Mouse (Mus musculus): Measurements from ENCODE around the gene Olfr110.
"Not testable (repeated sequence)": the region's sequence is repeated elsewhere in the genome, so short reads cannot be mapped to it uniquely, and the experiment has no call there.

Olfr110 gene

DNA sequence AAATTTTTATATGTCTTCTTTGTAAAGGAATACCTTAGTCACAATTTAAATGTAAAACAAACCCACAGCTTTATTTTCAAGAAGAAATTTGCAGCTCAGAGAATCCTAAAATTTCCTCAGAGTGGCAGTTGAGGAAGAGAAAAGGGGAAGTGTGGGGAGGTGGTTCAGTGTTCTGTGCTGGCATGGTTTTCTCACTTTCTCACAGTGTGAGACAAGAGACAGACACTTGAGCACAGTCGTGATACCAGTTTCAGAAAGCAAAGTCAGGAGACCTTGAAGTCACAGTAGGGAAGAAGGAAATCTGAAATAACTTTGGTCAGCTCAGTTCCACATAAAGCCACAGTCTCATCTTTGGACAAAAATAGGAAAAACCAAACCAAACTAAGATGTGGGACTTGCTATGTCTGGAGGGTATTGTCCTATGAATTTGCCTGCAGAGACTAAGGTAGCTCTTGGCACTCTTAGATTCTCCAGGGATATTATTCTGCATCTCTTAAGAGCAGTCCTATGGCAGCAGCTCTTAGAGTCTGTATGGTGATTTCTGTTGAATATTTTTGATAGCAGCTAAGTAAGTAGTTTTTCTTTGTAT, at the start of gene Olfr110:
TSS of gene Olfr110 (plus strand) at position 539 of the 589 bp plus-strand sequence.
- no peak for DNase-seq (ENCODE audit: inconsistent ontology term)

DNA sequence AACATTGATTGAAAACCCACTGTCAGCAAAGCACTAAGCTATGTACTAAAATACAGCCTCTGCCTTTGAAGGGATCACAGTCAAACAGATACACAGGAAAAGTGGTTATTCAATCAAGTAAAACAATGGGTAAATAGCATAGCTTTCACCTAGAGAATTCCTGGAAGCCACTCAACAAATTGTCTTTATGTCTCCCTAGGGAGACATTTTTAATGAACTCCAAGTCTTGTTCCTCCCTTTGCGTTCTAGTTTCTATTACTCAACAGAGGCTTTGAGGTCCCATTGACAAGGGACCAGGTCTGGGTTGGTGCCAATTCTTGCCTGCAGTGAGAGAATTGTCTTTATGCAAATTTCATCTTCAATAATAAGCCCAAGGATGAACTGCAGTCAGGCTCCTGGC, 47.1 kb upstream of the Olfr110 start, which contains the start of gene Olfr108:
TSS of gene Olfr108 (plus strand) at position 301 of the 400 bp plus-strand sequence.
- DNase-seq (ENCODE audit: inconsistent ontology term) = no peak

DNA sequence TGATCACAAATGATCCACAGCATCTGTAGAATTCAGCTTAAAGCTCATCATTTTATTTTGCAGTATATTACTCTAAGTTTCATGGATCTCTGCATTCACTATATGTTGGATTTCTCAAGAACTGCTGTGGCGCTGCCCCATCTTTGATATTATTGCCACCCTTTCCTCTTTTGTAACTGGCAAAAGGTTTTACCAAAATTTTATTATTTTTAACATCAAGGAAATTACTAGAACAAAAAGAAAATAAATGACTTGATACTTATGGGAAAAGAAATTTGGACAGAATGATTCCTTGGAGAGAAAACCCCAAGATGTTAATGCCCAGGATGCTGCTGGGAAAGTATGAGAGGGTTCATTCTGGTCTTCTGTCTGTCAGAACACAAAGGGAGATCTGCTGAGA, 33.7 kb upstream of the Olfr110 start, which contains the start of gene Olfr109:
TSS of gene Olfr109 (plus strand) at position 301 of the 400 bp plus-strand sequence.
- DNase-seq (ENCODE audit: inconsistent ontology term) = no peak

DNA sequence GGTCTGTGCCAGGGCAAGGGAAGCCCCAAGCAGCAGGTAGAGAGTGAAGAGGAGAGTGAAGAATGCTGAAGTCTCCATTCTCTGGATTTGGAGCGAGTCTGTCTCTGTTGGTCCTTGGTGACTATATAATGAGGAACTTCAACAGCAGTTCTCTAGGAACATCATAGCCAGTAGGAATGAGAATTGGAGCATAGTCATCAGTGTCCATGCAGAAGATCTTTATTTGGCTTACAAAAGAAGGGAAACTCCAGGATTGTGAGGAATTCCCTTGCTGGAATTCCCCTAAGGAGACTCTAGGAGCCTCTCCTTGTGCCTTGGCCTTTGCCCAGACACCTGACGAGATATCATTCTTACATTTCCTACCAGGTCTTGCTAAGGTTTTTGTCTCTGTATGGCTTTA, 8.8 kb upstream of the Olfr110 start, which contains the start of gene H2-M2:
TSS of gene H2-M2 (minus strand) at position 101 of the 400 bp plus-strand sequence.
- DNase-seq (ENCODE audit: inconsistent ontology term) = no peak

DNA sequence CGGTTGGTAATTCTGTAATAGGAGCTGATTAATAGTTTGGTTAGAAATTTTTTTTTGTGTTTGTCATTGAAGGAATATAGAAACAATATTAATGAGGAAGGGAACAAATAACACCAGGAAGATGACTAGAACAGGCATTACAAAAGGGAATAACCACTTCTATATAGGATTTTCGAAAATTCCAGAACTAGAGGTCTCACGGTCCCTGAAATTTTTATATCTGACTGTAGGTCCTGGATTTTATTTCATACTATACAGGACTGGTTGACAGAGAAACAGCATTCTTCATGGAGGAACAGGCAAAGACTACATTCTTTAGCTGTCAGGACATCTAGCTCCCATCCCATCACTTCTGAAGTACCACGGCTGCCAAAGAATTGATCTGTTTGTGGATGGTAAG, 15.5 kb downstream of the Olfr110 start, which contains the start of gene Olfr111:
TSS of gene Olfr111 (plus strand) at position 301 of the 400 bp plus-strand sequence.
- DNase-seq (ENCODE audit: inconsistent ontology term) = no peak

DNA sequence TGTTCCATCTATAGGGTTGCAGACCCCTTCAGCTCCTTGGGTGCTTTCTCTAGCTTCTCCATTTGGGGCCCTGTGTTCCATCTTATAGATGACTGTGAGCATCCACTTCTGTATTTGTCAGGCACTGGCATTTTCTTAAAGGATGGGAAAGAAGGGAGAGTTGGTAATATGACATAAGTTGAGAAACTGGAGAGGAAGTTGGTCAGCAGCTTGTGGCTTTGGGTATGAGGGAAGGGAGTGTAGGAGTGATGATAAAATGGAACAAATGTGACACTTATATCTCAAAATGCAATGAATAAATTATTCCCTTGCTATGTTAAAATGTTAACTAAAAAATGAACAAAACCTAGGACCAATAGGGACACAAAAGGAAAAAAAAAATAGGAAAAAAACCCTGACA, 32.3 kb downstream of the Olfr110 start:
- DNase-seq (ENCODE audit: inconsistent ontology term) = not testable (repeated sequence)

DNA sequence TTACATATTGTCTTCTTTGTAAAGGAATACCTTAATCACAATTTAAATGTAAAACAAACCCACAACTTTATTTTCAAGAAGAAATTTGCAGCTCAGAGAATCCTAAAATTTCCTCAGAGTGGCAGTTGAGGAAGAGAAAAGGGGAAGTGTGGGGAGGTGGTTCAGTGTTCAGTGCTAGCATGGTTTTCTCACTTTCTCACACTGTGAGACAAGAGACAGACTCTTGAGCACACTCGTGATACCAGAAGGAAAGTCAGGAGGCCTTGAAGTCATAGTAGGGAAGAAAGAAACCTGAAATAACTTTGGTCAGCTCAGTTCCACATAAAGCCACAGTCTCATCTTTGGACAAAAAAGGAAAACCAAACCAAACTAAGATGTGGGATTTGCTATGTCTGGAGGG, 33.2 kb downstream of the Olfr110 start:
- DNase-seq (ENCODE audit: inconsistent ontology term) = not testable (repeated sequence)

DNA sequence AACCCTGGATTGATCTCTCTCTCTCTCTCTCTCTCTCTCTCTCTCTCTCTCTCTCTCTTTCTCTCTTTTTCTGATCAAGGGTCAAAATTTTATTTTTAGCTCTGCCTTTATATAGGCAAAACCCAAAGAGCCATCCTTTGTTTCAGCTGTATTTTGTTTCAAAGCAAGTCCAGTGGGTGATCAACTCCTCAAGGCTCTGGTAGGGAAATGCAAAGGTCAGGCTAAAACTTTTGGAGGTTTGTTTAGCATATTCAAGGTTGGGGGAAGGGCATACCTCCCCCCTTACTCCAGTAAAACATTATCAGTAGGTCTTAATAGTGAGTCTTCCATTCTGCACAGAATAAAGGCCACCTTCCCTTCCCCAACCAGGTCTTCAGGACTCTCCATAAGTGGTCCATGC, 42.9 kb downstream of the Olfr110 start:
- DNase-seq (ENCODE audit: inconsistent ontology term) = no peak

DNA sequence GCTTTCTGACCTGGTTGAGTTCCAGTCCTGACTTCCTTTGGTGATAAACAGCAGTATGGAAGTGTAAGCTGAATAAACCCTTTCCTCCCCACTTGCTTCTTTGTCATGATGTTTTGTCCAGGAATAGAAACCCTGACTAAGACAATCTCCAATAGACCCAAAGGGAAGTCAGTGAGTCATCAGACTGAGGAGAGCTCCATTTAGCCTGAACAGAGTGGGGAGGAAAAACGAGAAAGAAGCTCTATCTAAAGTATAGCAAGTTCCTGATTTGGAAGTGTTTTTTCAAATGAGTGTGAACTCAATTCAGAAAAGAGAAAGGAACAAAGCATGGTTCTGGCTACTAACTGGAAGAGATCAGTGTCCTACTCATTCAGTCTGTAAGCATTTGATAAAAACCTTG, 46.1 kb downstream of the Olfr110 start:
- not testable (repeated sequence) for DNase-seq (ENCODE audit: inconsistent ontology term)

DNA sequence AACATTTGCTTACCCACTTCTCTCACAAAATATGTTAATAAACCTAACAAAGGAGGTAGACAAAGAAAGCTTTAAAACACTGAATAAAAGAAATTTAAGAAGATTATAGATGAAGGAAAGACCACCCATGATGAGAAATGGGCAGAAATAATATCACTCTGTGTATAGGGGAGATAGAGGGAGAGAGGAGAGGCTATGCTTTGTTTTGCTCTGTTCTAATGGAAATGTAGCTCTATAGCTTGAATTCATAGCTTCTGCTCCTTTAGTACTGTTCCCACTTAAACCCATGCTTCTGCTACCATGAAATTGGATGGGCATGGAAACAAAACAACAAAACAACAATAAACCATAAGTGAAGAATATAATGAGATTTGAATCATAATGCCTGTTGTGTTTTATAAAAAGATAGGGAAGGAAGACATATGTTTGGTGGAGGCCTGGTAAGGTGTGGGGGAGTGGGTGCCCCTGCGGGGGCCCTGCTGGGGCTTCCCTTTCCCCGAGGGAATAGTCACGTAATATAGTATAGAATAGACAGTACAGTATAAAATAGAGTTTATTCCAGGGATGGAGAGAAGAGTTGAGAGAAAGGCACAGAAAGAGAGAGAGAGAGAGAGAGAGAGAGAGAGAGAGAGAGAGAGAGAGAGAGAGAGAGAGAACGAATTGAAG, 49.3 kb downstream of the Olfr110 start:
- DNase-seq (ENCODE audit: inconsistent ontology term) = no peak

DNA sequence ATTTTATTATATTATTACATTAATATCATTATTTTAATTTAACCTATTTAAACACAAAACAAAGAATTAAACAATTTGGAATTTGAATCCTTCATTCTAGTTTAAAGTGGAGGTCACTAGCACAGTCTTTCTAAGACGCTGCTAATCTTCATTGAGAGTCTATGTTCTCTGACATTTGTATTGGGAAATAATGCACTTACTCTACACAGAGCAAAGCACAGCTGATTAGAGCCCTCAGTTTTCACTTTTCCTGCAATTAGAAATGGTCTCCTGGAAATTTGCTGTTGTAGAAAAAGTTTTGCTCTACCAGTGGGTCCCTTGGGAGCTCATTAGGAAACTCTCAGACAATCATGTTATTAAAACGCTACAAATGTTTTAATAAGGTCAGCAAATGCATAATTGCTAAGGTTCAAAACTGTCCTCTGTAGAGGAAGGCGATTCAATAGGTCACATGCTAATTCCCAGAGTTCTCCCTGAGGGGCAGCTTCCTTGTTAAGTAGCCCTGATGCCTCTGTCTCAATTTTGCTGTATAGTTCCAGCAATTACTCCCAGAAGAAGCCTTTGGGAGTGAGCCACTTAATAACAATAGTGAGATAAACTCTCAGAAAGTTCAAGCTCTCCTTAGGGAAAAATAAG, 51.6 kb downstream of the Olfr110 start:
- DNase-seq (ENCODE audit: inconsistent ontology term) = no peak

Measured in Muller cell, postnatal 12 days (primary cell).